Mouse (Mus musculus): ENCODE measurements at regions not wholly inside any gene's neighbourhood (a gene's known extent, or its start where the extent isn't known, plus 50 kb on each side); places are given as distances from the start of the nearest gene placed in this dataset.

DNA sequence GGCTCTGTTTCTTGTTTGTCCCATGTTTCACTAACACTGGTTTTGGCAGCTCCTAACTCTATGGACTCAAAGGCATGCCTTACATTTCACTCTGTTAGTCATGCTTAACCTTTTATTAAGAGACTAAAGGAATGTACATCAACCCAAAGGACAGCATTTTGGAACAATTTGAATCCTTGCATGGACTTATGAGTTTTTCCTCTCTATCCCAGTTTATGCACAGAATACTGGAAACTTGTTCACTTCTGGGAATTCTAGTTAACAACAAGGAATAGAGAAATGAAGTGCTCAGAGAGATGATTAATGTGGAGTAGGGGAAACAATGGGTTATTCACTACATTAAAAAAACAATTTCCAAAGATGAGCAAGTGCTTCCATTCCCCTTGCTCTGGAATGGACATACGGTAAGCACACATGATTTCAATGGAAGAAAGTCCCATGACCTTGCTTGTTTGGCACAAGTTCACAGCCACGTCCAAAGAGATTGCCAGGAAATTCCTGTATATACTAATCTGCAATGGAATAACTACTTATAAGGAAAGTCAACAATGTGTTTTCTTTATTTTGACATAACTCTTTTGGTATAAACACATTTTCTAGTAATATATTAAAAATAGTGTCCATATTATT lies 313.9 kb upstream of the Rasgrp1 start:
- no peak for TF ChIP-seq CTCF (IDR thresholded peaks at IDR 0.05; ENCODE audit: low read depth)
- TF ChIP-seq EP300 (IDR thresholded peaks at IDR 0.05; ENCODE audit: low read depth) = no peak

Data from liver, postnatal 0 days (tissue).